Mouse (Mus musculus) heart, adult 2 months (tissue): ENCODE results near the gene Mthfd2. TPM values are rescaled to one million over a fixed set of nuclear protein-coding genes. Genes with fewer than 3 reads are reported as not detected.

Source experiments
- DNase-seq, 2 experiments: peaks; one replicate each; pipeline ENCODE4 v3.0.0; 2021
- H3K27ac ChIP-seq: fragments of 200-600 bp; 2 replicates; pipeline ENCODE4 v1.8.1; 2022
- H3K27me3 ChIP-seq: fragments of 200-500 bp; 2 replicates; pipeline ENCODE4 v1.6.1; 2012; ENCODE audit warnings: mild to moderate bottlenecking, low read length, inconsistent platforms, mixed read lengths; ENCODE audit not compliant: control insufficient read depth, insufficient read depth
- H3K36me3 ChIP-seq: fragments of 200-500 bp; 2 replicates; pipeline ENCODE4 v1.6.1; 2012; ENCODE audit warnings: low read length, inconsistent platforms; ENCODE audit not compliant: control insufficient read depth, insufficient read depth
- H3K4me1 ChIP-seq: fragments of 200-500 bp; 2 replicates; pipeline ENCODE4 v1.6.1; 2011; ENCODE audit warnings: low read length; ENCODE audit not compliant: control insufficient read depth, insufficient read depth
- H3K4me3 ChIP-seq: fragments of 200-600 bp; 2 replicates; pipeline ENCODE4 v1.8.1; 2022
- H3K79me2 ChIP-seq: fragments of 200-500 bp; replicated peaks from 2 replicates; pipeline ENCODE4 v1.6.1; 2012; ENCODE audit warnings: mild to moderate bottlenecking, inconsistent platforms, low read length, moderate library complexity, mixed read lengths; ENCODE audit not compliant: control insufficient read depth, insufficient read depth
- H3K9ac ChIP-seq: fragments of 200-500 bp; 2 replicates; pipeline ENCODE4 v1.6.1; 2012; ENCODE audit warnings: low read depth, mild to moderate bottlenecking, control low read depth, inconsistent platforms, low read length, mixed read lengths
- CTCF ChIP-seq: fragments of 200-600 bp; IDR thresholded peaks from 2 replicates; pipeline ENCODE4 v1.8.1; 2022; ENCODE audit warnings: antibody characterized with exemption, mild to moderate bottlenecking, moderate library complexity
- EP300 ChIP-seq: fragments of 200-500 bp; IDR thresholded peaks from 2 replicates; pipeline ENCODE4 v1.6.1; 2011; ENCODE audit warnings: low read depth, low read length, control low read depth; ENCODE audit not compliant: insufficient read depth
- POLR2A ChIP-seq: fragments of 200-500 bp; IDR thresholded peaks from 2 replicates; pipeline ENCODE4 v1.6.1; 2011; ENCODE audit warnings: mild to moderate bottlenecking, low read depth, low read length, control low read depth; ENCODE audit not compliant: insufficient read depth
- WGBS: fragments of 180-500 bp; shearing (Covaris S2); methylation state at CpG from one replicate; pipeline ENCODE4 v1.1.7; 2018; 5-methylcytosine and 5-hydroxymethylcytosine counted together
- intact Hi-C: fragments of 180-260 bp; cut with DNase I; formaldehyde crosslinking; loops from one replicate; pipeline ENCODE4 v1.15.1; 2025
- polyA plus RNA-seq: library from polyadenylated mRNA; depleted of rRNA; stranded (reverse); fragments of >200 nt; gene quantifications from 2 replicates; pipeline ENCODE4 v1.2.3, GENCODE M21; 2012
- total RNA-seq, 2 experiments: library from RNA; stranded (reverse); gene quantifications; 2 replicates each; pipeline ENCODE4 v1.2.3; 2021

The Mthfd2 gene
- total and polyA plus RNA-seq, 3 experiments: 2.5 to 2.8 (median 2.8) TPM

DNA sequence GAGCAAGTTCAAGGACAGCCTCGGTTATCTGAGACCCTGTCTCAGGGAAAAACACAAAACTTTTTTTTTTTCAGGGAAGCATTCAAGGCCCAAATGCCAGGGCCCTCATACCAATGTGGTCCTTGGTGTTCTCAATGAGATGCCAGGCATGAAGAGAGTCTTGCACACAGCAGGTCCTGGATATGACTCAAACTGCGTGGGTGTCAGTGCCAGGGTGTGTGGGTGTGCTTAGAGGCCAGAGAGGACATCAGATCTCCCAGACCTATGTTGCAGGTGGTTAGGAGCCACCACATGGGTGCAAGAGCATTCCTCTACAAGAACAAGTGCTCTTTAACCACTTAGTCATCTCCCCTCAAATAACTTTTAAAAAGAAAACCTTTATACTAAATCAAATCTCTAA is 24.4 kb downstream of the Mthfd2 start:
- H3K79me2 ChIP-seq: no peaks in the 10 kb centered on the region
- H3K4me3 ChIP-seq: no peak overlapping the region
- WGBS: 82% methylated on average over 2 of the region's 2 CpGs
- H3K27ac ChIP-seq: no peak overlapping the region
- intact Hi-C loops: no loop called here
- H3K4me1 ChIP-seq: peaks cover 2% of the 10 kb centered on the region; the same call in 1 of the 2 replicates
- no peak for TF ChIP-seq POLR2A
- no peak for TF ChIP-seq EP300
- no peak for TF ChIP-seq CTCF
- no peak overlapping the region for H3K9ac ChIP-seq
- no peaks in the 10 kb centered on the region for H3K27me3 ChIP-seq
- H3K36me3 ChIP-seq: no peaks in the 10 kb centered on the region
- DNase-seq: no peak

DNA sequence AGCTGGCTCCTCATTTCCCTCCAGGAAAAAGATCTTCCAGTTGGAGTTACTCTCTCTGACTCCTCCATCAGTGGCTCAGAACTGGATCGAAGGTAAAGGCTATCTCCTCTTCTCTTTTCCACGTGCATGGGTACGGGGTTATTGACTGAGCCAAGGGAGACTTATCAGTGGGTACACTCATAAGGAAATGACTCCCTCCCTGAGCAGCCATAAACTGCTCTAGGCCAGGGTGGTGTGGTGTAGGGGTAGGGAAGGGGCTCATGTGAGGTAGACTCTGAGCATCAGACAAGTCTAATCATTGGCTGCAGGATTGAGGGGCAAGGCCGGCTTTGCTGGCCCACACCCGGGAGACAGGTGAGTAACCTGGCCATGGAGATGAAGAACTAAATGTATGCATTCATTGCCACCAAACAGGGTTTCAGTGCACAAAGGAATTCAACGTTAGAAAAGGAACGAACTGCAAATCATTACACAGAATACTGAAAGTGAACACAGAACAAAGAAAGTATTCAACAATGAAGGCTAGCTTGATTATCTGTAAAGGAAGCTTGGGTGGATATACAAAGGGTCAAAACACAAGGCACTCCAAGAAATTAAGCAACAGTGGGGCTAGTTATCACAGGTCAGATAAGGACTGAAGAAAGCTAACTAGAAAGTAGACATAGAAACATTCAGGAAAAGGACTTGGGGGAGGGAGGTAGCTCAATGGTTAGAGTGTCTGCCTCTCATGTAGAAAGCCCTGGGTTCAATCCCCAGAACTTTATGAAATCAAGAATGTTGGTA is 25.1 kb downstream of the Mthfd2 start:
- no peaks in the 10 kb centered on the region for H3K79me2 ChIP-seq
- no peaks in the 10 kb centered on the region for H3K36me3 ChIP-seq
- H3K27me3 ChIP-seq: no peaks in the 10 kb centered on the region
- intact Hi-C loops: no loop called here
- H3K27ac ChIP-seq: no peak overlapping the region
- no peak overlapping the region for H3K9ac ChIP-seq
- DNase-seq: no peak
- WGBS: 48% methylated on average over 7 of the region's 7 CpGs
- H3K4me1 ChIP-seq: peaks cover 2% of the 10 kb centered on the region; the same call in 1 of the 2 replicates
- no peak for TF ChIP-seq EP300
- TF ChIP-seq POLR2A: no peak
- no peak for TF ChIP-seq CTCF
- no peak overlapping the region for H3K4me3 ChIP-seq

DNA sequence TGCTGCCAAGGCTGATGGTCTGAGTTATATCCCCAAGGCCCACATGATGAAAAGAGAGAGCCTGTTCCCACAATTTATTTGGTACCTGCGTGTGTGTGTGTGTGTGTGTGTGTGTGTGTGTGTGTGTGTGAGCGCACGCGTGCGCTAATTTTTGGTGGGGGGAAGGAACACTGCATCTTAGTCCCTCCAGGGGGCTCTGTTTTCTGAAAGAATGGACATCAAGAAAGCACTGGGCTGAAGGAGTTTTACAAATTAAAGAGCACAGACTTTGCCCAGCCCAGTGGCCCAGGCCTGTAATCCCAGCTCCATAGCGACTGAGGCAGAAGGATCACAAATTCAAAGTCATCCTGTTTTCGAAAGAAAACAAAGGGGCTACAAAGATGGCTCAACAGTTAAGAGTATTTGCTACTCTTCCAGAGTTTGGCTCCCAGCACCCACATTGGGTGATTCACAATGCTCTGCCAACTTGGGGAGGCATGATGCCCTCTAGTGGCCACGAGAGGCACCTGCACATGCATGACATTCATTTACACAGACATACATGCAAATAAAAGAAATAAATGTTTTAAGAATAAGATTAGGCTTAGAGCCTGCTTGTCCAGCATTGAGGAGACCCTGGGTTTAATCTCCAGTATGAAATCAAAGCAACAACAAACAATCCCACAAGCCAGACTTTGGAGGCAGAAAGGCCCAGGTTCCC is 45.3 kb downstream of the Mthfd2 start:
- WGBS: 75% methylated on average over 8 of the region's 8 CpGs
- H3K4me1 ChIP-seq: no peaks in the 10 kb centered on the region
- H3K9ac ChIP-seq: no peak overlapping the region
- no peak for TF ChIP-seq POLR2A
- TF ChIP-seq CTCF: peak; percentile 70
- no peaks in the 10 kb centered on the region for H3K27me3 ChIP-seq
- H3K4me3 ChIP-seq: no peak overlapping the region
- H3K79me2 ChIP-seq: no peaks in the 10 kb centered on the region
- no peak for DNase-seq
- intact Hi-C loops: no loop called here
- no peak overlapping the region for H3K27ac ChIP-seq
- no peaks in the 10 kb centered on the region for H3K36me3 ChIP-seq

DNA sequence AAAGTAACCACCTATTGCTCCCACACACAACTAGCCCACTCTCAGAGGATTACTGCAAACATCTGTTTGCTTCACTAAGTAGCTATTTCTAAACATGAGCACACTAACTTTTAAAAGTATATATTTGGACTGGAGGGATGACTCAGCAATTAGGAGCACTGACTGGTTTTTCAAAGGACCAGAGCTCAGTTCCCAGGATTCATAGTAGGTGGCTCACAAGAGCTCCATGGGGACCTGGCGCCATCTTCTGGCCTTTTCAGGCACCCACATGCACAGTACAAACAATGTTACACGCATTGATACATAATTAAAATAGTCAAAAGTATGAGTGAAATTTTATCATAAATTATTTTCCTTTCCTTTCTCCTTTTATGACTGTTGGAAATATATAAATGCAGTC is 46.8 kb downstream of the Mthfd2 start:
- no peak for DNase-seq
- H3K27me3 ChIP-seq: no peaks in the 10 kb centered on the region
- no peak overlapping the region for H3K9ac ChIP-seq
- H3K4me3 ChIP-seq: no peak overlapping the region
- intact Hi-C loops: loop anchor here (2.0 to 5.0 kb wide), 2 partner anchors 64 to 112 kb away; partner anchors contain the start of gene Dctn1
- H3K36me3 ChIP-seq: no peaks in the 10 kb centered on the region
- H3K79me2 ChIP-seq: no peaks in the 10 kb centered on the region
- no peaks in the 10 kb centered on the region for H3K4me1 ChIP-seq
- TF ChIP-seq CTCF: peak; percentile 75
- no peak for TF ChIP-seq EP300
- 35% methylated on average over 2 of the region's 2 CpGs for WGBS
- H3K27ac ChIP-seq: no peak overlapping the region

DNA sequence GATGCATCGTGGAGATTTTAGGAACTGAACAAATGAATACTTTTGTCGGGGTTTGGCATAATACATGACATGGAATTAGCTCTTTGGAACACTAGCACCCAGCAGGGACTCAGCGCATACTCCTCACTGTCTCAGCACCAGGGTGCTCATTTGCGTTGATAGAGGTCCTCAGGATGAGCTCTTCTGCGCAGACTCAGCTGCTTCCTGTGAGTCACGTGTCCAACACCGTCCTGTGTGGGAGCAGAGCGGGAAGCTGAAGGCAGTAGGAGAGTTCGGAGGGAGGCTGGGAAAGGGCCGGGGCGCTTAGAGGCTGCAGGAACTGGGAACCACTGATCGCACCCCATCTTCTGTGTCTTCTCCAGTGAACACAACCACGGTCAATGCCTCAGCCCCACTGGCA is 48.6 kb downstream of the Mthfd2 start:
- TF ChIP-seq POLR2A: no peak
- TF ChIP-seq CTCF: no peak
- TF ChIP-seq EP300: no peak
- Histone ChIP-seq H3K4me3 (no peak overlapping the region), H3K4me1 (no peaks in the 10 kb centered on the region), H3K27me3 (no peaks in the 10 kb centered on the region), H3K9ac (no peak overlapping the region), H3K79me2 (no peaks in the 10 kb centered on the region), H3K27ac (no peak overlapping the region), H3K36me3 (no peaks in the 10 kb centered on the region)
- intact Hi-C loops: loop anchor here (5.0 kb wide), 1 partner anchor 110 kb away; the partner anchor contains the start of gene Dctn1
- no peak for DNase-seq
- WGBS: 59% methylated on average over 13 of the region's 13 CpGs

DNA sequence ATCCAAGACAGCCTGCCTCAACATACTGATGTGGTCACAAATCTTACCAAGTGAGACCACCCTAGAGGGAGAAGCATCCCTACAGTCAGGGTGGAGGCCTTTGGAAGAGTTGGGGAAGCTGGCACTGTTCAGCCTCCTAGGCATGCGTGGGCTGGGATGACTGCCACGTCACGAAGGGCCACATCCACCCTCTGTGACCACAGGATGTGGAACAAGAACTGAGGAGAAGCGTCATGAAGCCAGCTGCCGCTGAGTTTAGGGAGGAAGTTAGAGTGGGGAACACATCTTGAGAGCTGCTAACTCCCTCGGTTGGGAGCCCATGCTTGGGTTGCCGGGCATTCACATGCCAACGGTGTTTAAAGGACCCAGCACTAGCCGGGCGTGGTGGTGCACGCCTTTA is 52.0 kb downstream of the Mthfd2 start:
- no peak overlapping the region for H3K4me3 ChIP-seq
- TF ChIP-seq EP300 (no peak), POLR2A (no peak), CTCF (no peak)
- peak in 1 of 2 experiments; percentile 29 for DNase-seq
- H3K36me3 ChIP-seq: no peaks in the 10 kb centered on the region
- WGBS: 75% methylated on average over 11 of the region's 11 CpGs
- intact Hi-C loops: no loop called here
- no peaks in the 10 kb centered on the region for H3K79me2 ChIP-seq
- no peak overlapping the region for H3K9ac ChIP-seq
- H3K27me3 ChIP-seq: no peaks in the 10 kb centered on the region
- peaks cover under 1% of the 10 kb centered on the region; the same call in 1 of the 2 replicates for H3K4me1 ChIP-seq
- no peak overlapping the region for H3K27ac ChIP-seq
